Mouse (Mus musculus) heart, postnatal 0 days (tissue): ENCODE measurements around the gene H2-Oa. TPM values are rescaled to one million over a fixed set of nuclear protein-coding genes. Genes with fewer than 3 reads are reported as not detected.

Source experiments
- ATAC-seq: fragments of 200-750 bp; cut with Nextera tagmentation; 2 replicates; pipeline ENCODE4 v1.8.0; 2017; ENCODE audit warnings: low read depth, moderate number of reproducible peaks, moderate library complexity; ENCODE audit not compliant: insufficient read depth
- DNase-seq: peaks from one replicate; pipeline ENCODE4 v3.0.0-alpha.2; 2016; ENCODE audit warnings: low spot score
- H3K27ac ChIP-seq: fragments of 300-500 bp; sonication (generic); 2 replicates; pipeline ENCODE4 v1.5.1; 2014; ENCODE audit warnings: low read depth, mild to moderate bottlenecking
- H3K27me3 ChIP-seq: fragments of 300-500 bp; sonication (generic); 2 replicates; pipeline ENCODE4 v1.6.1; 2014; ENCODE audit warnings: low read length, mixed read lengths; ENCODE audit not compliant: control insufficient read depth, insufficient read depth
- H3K36me3 ChIP-seq: fragments of 300-500 bp; sonication (generic); replicated peaks from 2 replicates; pipeline ENCODE4 v1.6.1; 2014; ENCODE audit warnings: low read length, mixed read lengths; ENCODE audit not compliant: control insufficient read depth, insufficient read depth
- H3K4me1 ChIP-seq: fragments of 300-500 bp; sonication (generic); 2 replicates; pipeline ENCODE4 v1.6.1; 2014; ENCODE audit warnings: antibody characterized with exemption; ENCODE audit not compliant: control insufficient read depth, insufficient read depth
- H3K4me2 ChIP-seq: fragments of 300-500 bp; sonication (generic); 2 replicates; pipeline ENCODE4 v1.6.1; 2014; ENCODE audit warnings: low read depth, mild to moderate bottlenecking, low read length, moderate library complexity
- H3K4me3 ChIP-seq: fragments of 300-500 bp; sonication (generic); 2 replicates; pipeline ENCODE4 v1.5.1; 2014; ENCODE audit warnings: low read depth, low read length
- H3K9ac ChIP-seq: fragments of 300-500 bp; sonication (generic); replicated peaks from 2 replicates; pipeline ENCODE4 v1.6.1; 2014; ENCODE audit warnings: low read depth, low read length, mixed read lengths
- H3K9me3 ChIP-seq: fragments of 300-500 bp; sonication (generic); replicated peaks from 2 replicates; pipeline ENCODE4 v1.6.1; 2016; ENCODE audit warnings: low read length; ENCODE audit not compliant: control insufficient read depth
- CTCF ChIP-seq: IDR thresholded peaks from 2 replicates; pipeline ENCODE4 v1.5.1; 2016; ENCODE audit warnings: antibody characterized with exemption, control low read depth, low read depth
- EP300 ChIP-seq: IDR thresholded peaks from 2 replicates; pipeline ENCODE4 v1.6.1; 2016; ENCODE audit warnings: antibody characterized with exemption, low read depth
- WGBS: fragments of 180-500 bp; shearing (Covaris S2); extraction: QIAGEN DNeasy Blood & Tissue Kit; methylation state at CpG from one replicate; pipeline ENCODE4 v1.1.7; 2014; 5-methylcytosine and 5-hydroxymethylcytosine counted together
- polyA plus RNA-seq: library from polyadenylated mRNA; unstranded; fragments of >200 nt; fragmentation: Nextera tagmentation; extraction: Ambion mirVana; gene quantifications from 2 replicates; pipeline ENCODE4 v1.2.1, GENCODE M21; 2015
- total RNA-seq: library from RNA; depleted of rRNA; stranded (reverse); fragments of >200 nt; gene quantifications from 2 replicates; pipeline ENCODE4 v1.2.3, GENCODE M21; 2014; ENCODE audit warnings: low replicate concordance

H2-Oa gene
- total and polyA plus RNA-seq, 2 experiments from 2014 or later: not detected

GRCm38 (mm10) chr17:34107109-34107867, 15.1 kb downstream of the H2-Oa start:
- WGBS: 80% methylated on average over 7 of the region's 7 CpGs
- Histone ChIP-seq H3K36me3 (peaks cover 28% of the 10 kb centered on the region), H3K4me3 (no peak overlapping the region), H3K9me3 (peaks cover 5% of the 10 kb centered on the region; the same call in 1 of the 2 replicates), H3K4me1 (no peaks in the 10 kb centered on the region), H3K4me2 (no peak overlapping the region), H3K27me3 (no peaks in the 10 kb centered on the region), H3K9ac (no peak overlapping the region), H3K27ac (no peak overlapping the region)
- TF ChIP-seq EP300: no peak
- ATAC-seq (no peak), DNase-seq (no peak)

DNA sequence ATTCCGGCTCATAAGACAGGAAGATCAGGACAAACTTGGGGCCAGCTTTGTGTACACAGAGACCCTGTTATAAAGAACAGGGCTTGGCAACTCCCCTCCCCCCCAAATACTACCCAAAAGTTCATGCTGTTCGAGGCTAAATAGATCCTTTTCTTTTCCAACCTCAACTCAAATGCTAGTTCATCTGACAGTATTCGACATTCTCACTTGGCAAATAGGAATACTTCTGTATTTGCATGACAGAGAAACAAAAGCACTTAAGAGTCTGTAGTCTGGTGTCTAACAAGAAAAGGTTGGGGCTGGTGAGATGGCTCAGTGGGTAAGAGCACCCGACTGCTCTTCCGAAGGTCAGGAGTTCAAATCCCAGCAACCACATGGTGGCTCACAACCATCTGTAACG, 16.3 kb downstream of the H2-Oa start:
- no peak overlapping the region for H3K27ac ChIP-seq
- 83% methylated on average over 5 of the region's 6 CpGs for WGBS
- peaks cover 5% of the 10 kb centered on the region; the same call in 1 of the 2 replicates for H3K9me3 ChIP-seq
- H3K4me3 ChIP-seq: no peak overlapping the region
- H3K4me2 ChIP-seq: no peak overlapping the region
- H3K9ac ChIP-seq: no peak overlapping the region
- no peak for ATAC-seq
- peaks cover 40% of the 10 kb centered on the region for H3K36me3 ChIP-seq
- DNase-seq: no peak
- H3K27me3 ChIP-seq: no peaks in the 10 kb centered on the region
- H3K4me1 ChIP-seq: no peaks in the 10 kb centered on the region
- TF ChIP-seq CTCF (no peak), EP300 (no peak)

GRCm38 (mm10) chr17:34109038-34109805, 17.1 kb downstream of the H2-Oa start:
- H3K27ac ChIP-seq: 0 out of 2 replicates have a peak overlapping the region, but pooled peaks have one; percentile 34
- peaks cover 48% of the 10 kb centered on the region for H3K36me3 ChIP-seq
- no peak for ATAC-seq

GRCm38 (mm10) chr17:34109806-34110195, 17.7 kb downstream of the H2-Oa start:
- no peaks in the 10 kb centered on the region for H3K27me3 ChIP-seq
- peaks cover 53% of the 10 kb centered on the region for H3K36me3 ChIP-seq
- no peak overlapping the region for H3K4me3 ChIP-seq
- H3K4me2 ChIP-seq: no peak overlapping the region
- TF ChIP-seq CTCF: no peak
- WGBS: 72% methylated on average over 3 of the region's 3 CpGs
- H3K27ac ChIP-seq: peak overlapping the region; percentile 34; the same call in 1 of the 2 replicates
- DNase-seq (no peak), ATAC-seq (peak; percentile 28; the same call in 1 of the 2 replicates)
- H3K9ac ChIP-seq: no peak overlapping the region
- peaks cover 5% of the 10 kb centered on the region; the same call in 1 of the 2 replicates for H3K9me3 ChIP-seq
- H3K4me1 ChIP-seq: no peaks in the 10 kb centered on the region

More at GRCm38 (mm10) chr17:34109038-34109805, 17.1 kb downstream of the H2-Oa start:
- no peak overlapping the region for H3K4me3 ChIP-seq
- H3K27me3 ChIP-seq: no peaks in the 10 kb centered on the region
- no peak overlapping the region for H3K4me2 ChIP-seq
- H3K9me3 ChIP-seq: peaks cover 5% of the 10 kb centered on the region; the same call in 1 of the 2 replicates
- 75% methylated on average over 14 of the region's 14 CpGs for WGBS
- no peak for DNase-seq
- TF ChIP-seq EP300 (no peak), CTCF (peak; percentile 19; the same call in 1 of the 2 replicates)
- H3K9ac ChIP-seq: no peak overlapping the region
- no peaks in the 10 kb centered on the region for H3K4me1 ChIP-seq

GRCm38 (mm10) chr17:34110309-34110708, 18.2 kb downstream of the H2-Oa start:
- WGBS: 56% methylated on average over 8 of the region's 8 CpGs
- H3K27ac ChIP-seq: peak overlapping the region; percentile 34

More at GRCm38 (mm10) chr17:34110309-34110708, 18.2 kb downstream of the H2-Oa start:
- no peak for DNase-seq
- H3K9ac ChIP-seq: no peak overlapping the region
- no peaks in the 10 kb centered on the region for H3K4me1 ChIP-seq
- no peaks in the 10 kb centered on the region for H3K27me3 ChIP-seq
- peaks cover 58% of the 10 kb centered on the region for H3K36me3 ChIP-seq
- TF ChIP-seq EP300: no peak
- TF ChIP-seq CTCF: no peak
- no peak for ATAC-seq
- no peak overlapping the region for H3K4me2 ChIP-seq
- peaks cover 2% of the 10 kb centered on the region; the same call in 1 of the 2 replicates for H3K9me3 ChIP-seq
- no peak overlapping the region for H3K4me3 ChIP-seq
